Mouse (Mus musculus) forebrain, embryonic 14.5 days (tissue): ENCODE measurements around the gene Sypl2. TPM values are rescaled to one million over a fixed set of nuclear protein-coding genes. Genes with fewer than 3 reads are reported as not detected.
A peak's percentile ranks its signal among the peaks of the same experiment; 100 is the strongest.

Source experiments
- ATAC-seq: fragments of 200-750 bp; cut with Nextera tagmentation; 2 replicates; pipeline ENCODE4 v1.8.0; 2017; ENCODE audit warnings: mild to moderate bottlenecking, moderate library complexity
- DNase-seq: peaks from one replicate; pipeline ENCODE4 v3.0.0-alpha.2; 2015; ENCODE audit warnings: low spot score
- H3K27ac ChIP-seq: fragments of 300-500 bp; sonication (generic); 2 replicates; pipeline ENCODE4 v1.5.1; 2014; ENCODE audit warnings: low read depth, mild to moderate bottlenecking, control low read depth, low read length, moderate library complexity
- H3K27me3 ChIP-seq: fragments of 300-500 bp; sonication (generic); replicated peaks from 2 replicates; pipeline ENCODE4 v1.6.1; 2014; ENCODE audit warnings: low read length, control low read depth, mixed read lengths; ENCODE audit not compliant: control insufficient read depth, insufficient read depth
- H3K36me3 ChIP-seq: fragments of 300-500 bp; sonication (generic); 2 replicates; pipeline ENCODE4 v1.6.1; 2014; ENCODE audit warnings: low read length, control low read depth; ENCODE audit not compliant: control insufficient read depth, insufficient read depth
- H3K4me1 ChIP-seq: fragments of 300-500 bp; sonication (generic); 2 replicates; pipeline ENCODE4 v1.6.1; 2014; ENCODE audit warnings: antibody characterized with exemption, low read length, control low read depth; ENCODE audit not compliant: control insufficient read depth, insufficient read depth
- H3K4me2 ChIP-seq: fragments of 300-500 bp; sonication (generic); 2 replicates; pipeline ENCODE4 v1.6.1; 2014; ENCODE audit warnings: mild to moderate bottlenecking, control low read depth, low read length
- H3K4me3 ChIP-seq: fragments of 300-500 bp; sonication (generic); 2 replicates; pipeline ENCODE4 v1.5.1; 2014; ENCODE audit warnings: low read depth, low read length, control low read depth
- H3K9ac ChIP-seq: fragments of 300-500 bp; sonication (generic); 2 replicates; pipeline ENCODE4 v1.6.1; 2014; ENCODE audit warnings: mild to moderate bottlenecking, low read length, control low read depth, moderate library complexity
- H3K9me3 ChIP-seq: fragments of 300-500 bp; sonication (generic); replicated peaks from 2 replicates; pipeline ENCODE4 v1.6.1; 2016; ENCODE audit warnings: low read length, control low read depth, mixed read lengths; ENCODE audit not compliant: control insufficient read depth
- WGBS: fragments of 180-500 bp; shearing (Covaris S2); extraction: QIAGEN DNeasy Blood & Tissue Kit; methylation state at CpG from one replicate; pipeline ENCODE4 v1.1.7; 2014; 5-methylcytosine and 5-hydroxymethylcytosine counted together
- polyA plus RNA-seq: library from polyadenylated mRNA; unstranded; fragments of >200 nt; fragmentation: Nextera tagmentation; extraction: Ambion mirVana; gene quantifications from 2 replicates; pipeline ENCODE4 v1.2.1, GENCODE M21; 2014

Sypl2 gene
- polyA plus RNA-seq, 1 experiment from 2014 or later = 1.5 TPM

DNA sequence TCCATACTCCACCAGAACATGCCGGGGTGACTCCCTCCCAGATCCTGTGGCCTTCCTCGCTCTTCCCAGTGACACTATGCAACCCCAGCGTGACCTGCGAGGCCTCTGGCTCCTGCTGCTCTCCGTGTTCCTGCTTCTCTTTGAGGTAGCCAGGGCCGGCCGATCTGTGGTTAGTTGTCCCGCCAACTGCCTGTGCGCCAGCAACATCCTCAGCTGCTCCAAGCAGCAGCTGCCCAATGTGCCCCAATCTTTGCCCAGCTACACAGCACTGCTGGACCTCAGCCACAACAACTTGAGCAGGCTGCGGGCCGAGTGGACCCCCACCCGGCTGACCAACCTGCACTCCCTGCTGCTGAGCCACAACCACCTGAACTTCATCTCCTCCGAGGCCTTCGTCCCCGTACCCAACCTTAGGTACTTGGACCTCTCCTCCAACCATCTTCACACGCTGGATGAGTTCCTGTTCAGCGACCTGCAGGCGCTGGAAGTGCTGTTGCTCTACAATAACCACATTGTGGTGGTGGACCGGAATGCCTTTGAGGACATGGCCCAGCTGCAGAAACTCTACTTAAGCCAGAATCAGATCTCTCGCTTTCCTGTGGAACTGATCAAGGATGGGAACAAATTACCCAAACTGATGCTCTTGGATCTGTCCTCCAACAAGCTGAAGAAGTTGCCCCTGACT is 39.2 kb downstream of the Sypl2 start:
- no peak for DNase-seq
- peak overlapping the region; percentile 82 for H3K9ac ChIP-seq
- WGBS = 63% methylated on average over 20 of the region's 20 CpGs

GRCm38 (mm10) chr3:108186098-108187047 is 40.1 kb downstream of the Sypl2 start, which contains the start of gene Amigo1:
Amigo1 (plus strand) TSS chr3:108186335.
- peak within 1 kb of the TSS; percentile 60; the same call in 1 of the 2 replicates for H3K27ac ChIP-seq
- WGBS = under 1% methylated on average over 59 of the region's 100 CpGs

More for the DNA sequence above, 39.2 kb downstream of the Sypl2 start:
- Histone ChIP-seq H3K27ac (no peak overlapping the region), H3K4me2 (peak overlapping the region; percentile 83), H3K4me1 (0 out of 2 replicates have a peak, but pooled peaks cover 7% of the 10 kb centered on the region), H3K9me3 (no peaks in the 10 kb centered on the region), H3K36me3 (peaks cover 13% of the 10 kb centered on the region; the same call in 1 of the 2 replicates), H3K4me3 (peak overlapping the region; percentile 72), H3K27me3 (no peaks in the 10 kb centered on the region)
- peak; percentile 8; the same call in 1 of the 2 replicates for ATAC-seq

DNA sequence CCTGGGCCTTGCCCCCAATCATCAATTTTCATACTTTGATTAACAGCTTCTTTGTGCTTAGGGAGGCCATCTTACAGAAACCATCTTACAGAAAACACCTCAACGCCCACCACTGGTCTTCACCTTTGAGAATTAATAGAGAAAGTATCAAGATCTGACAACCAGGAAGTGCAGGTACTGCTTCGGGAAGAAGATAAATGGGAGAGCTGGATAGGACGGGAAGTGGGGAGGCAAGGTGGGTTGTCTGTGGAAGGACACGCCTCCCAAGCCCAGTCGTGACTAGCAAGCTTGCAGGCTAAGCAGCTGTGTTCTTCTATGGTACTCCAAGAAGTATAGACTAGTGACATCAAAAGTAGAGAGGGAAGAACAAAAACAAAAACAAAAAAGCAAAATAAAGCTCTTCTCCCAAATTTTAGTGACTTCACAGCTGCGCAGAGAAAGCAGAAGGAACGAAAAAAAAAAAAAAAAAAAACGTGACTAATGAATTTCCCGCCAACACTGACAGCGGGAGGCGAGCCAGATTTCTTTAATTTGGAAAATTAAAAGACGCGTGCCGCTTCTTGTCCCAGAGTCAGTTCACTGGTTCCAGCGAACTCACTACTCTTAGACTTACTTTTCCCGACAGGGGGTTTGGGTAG is 40.9 kb downstream of the Sypl2 start:
- Histone ChIP-seq H3K4me1 (0 out of 2 replicates have a peak, but pooled peaks cover 7% of the 10 kb centered on the region), H3K9me3 (no peaks in the 10 kb centered on the region), H3K4me3 (peak overlapping the region; percentile 72), H3K9ac (peak overlapping the region; percentile 82), H3K27ac (no peak overlapping the region), H3K27me3 (no peaks in the 10 kb centered on the region), H3K36me3 (peaks cover 5% of the 10 kb centered on the region; the same call in 1 of the 2 replicates), H3K4me2 (peak overlapping the region; percentile 83)
- WGBS = 3% methylated on average over 16 of the region's 16 CpGs
- DNase-seq (no peak), ATAC-seq (peak; percentile 44; the same call in 1 of the 2 replicates)

More at GRCm38 (mm10) chr3:108186098-108187047, 40.1 kb downstream of the Sypl2 start, which contains the start of gene Amigo1:
- DNase-seq (peak; percentile 64), ATAC-seq (peak; percentile 73)
- Histone ChIP-seq H3K9ac (peak within 1 kb of the TSS; percentile 82), H3K36me3 (peaks cover 10% of the 10 kb centered on the region; the same call in 1 of the 2 replicates), H3K4me3 (peak within 1 kb of the TSS; percentile 72), H3K4me2 (peak within 1 kb of the TSS; percentile 83), H3K9me3 (no peaks in the 10 kb centered on the region), H3K27me3 (no peaks in the 10 kb centered on the region), H3K4me1 (0 out of 2 replicates have a peak, but pooled peaks cover 7% of the 10 kb centered on the region)

DNA sequence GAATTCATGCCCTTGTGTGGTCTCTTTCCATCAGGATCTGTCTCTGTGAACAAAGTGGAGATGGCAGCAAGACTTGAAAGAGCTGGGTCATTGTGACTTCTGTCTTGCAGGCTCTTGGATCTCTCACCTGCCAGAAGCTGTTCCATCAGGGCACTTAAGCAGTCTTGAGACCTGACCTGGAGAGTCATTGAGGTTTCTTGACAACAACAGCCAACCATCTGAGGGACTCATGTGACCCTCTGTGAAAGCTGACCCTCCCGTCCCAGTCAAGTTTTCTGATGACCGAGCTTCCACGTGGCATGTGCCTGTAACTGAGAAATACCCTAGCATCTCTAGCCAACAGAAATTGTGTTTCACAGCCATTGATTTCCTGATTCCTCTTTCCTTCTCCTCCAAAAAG is 41.7 kb downstream of the Sypl2 start:
- ATAC-seq = no peak
- no peak overlapping the region for H3K4me2 ChIP-seq

GRCm38 (mm10) chr3:108180514-108180913 is 45.9 kb downstream of the Sypl2 start:
- H3K9ac ChIP-seq = no peak overlapping the region
- H3K36me3 ChIP-seq = no peaks in the 10 kb centered on the region
- DNase-seq = no peak
- peaks cover 3% of the 10 kb centered on the region for H3K4me1 ChIP-seq
- 14% methylated on average over 2 of the region's 2 CpGs for WGBS
- H3K4me2 ChIP-seq = no peak overlapping the region
- H3K27ac ChIP-seq = no peak overlapping the region
- H3K9me3 ChIP-seq = no peaks in the 10 kb centered on the region
- no peak overlapping the region for H3K4me3 ChIP-seq
- no peak for ATAC-seq
- H3K27me3 ChIP-seq = no peaks in the 10 kb centered on the region

More for the DNA sequence above, 41.7 kb downstream of the Sypl2 start:
- 88% methylated on average over 3 of the region's 3 CpGs for WGBS
- H3K4me1 ChIP-seq = 0 out of 2 replicates have a peak, but pooled peaks cover 7% of the 10 kb centered on the region
- no peaks in the 10 kb centered on the region for H3K27me3 ChIP-seq
- H3K9ac ChIP-seq = no peak overlapping the region
- no peak overlapping the region for H3K27ac ChIP-seq
- no peak for DNase-seq
- no peaks in the 10 kb centered on the region for H3K9me3 ChIP-seq
- peaks cover 5% of the 10 kb centered on the region; the same call in 1 of the 2 replicates for H3K36me3 ChIP-seq
- no peak overlapping the region for H3K4me3 ChIP-seq

DNA sequence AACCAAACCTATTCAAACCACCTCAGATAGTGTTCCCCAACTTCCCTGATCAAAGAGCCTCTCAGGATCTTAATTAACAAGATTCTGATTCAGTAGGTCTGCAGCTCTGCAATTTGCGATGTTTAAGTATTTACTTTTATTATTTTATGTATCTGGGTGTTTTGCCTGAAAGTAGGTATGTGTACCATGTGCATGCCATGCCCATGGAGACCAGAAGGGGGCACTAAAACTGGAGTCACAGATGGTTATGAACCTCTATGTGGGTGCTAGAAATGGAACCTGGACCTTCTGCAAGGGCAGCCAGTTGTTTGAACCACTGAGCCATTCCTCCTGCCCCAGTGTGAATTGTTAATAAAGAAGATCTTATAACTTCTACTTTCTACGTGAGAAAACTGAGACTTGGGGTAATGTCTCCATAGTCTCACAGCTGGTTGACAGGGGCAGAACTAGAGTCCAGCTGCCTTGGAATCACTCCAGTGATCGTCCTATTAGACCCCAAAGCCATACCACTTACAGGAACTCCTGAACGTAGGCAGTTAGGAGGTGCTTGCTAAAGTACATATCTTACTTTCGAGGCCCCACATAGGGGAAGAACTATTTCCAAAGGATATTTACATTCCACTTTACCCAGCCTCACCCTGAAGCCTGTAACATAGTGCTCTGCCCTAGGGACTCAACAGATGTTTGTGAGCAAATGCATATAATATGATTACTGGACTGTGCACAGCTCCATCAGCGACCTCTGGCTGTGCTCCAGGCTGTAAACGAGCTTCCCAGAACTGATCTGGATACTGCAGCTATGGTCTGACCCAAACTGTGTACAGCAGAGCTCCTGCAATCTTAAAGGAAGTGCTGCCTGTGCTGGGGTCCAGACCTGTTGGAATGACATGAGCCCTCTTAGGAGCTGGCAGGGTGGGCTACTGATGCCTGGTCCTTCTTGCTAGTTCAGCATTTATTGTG is 47.4 kb downstream of the Sypl2 start:
- ATAC-seq (no peak), DNase-seq (no peak)
- no peaks in the 10 kb centered on the region for H3K36me3 ChIP-seq
- H3K9me3 ChIP-seq = no peaks in the 10 kb centered on the region
- no peaks in the 10 kb centered on the region for H3K27me3 ChIP-seq
- no peak overlapping the region for H3K27ac ChIP-seq
- H3K9ac ChIP-seq = no peak overlapping the region
- WGBS = 77% methylated on average over 7 of the region's 7 CpGs
- H3K4me1 ChIP-seq = peaks cover 15% of the 10 kb centered on the region
- H3K4me2 ChIP-seq = no peak overlapping the region
- H3K4me3 ChIP-seq = no peak overlapping the region

DNA sequence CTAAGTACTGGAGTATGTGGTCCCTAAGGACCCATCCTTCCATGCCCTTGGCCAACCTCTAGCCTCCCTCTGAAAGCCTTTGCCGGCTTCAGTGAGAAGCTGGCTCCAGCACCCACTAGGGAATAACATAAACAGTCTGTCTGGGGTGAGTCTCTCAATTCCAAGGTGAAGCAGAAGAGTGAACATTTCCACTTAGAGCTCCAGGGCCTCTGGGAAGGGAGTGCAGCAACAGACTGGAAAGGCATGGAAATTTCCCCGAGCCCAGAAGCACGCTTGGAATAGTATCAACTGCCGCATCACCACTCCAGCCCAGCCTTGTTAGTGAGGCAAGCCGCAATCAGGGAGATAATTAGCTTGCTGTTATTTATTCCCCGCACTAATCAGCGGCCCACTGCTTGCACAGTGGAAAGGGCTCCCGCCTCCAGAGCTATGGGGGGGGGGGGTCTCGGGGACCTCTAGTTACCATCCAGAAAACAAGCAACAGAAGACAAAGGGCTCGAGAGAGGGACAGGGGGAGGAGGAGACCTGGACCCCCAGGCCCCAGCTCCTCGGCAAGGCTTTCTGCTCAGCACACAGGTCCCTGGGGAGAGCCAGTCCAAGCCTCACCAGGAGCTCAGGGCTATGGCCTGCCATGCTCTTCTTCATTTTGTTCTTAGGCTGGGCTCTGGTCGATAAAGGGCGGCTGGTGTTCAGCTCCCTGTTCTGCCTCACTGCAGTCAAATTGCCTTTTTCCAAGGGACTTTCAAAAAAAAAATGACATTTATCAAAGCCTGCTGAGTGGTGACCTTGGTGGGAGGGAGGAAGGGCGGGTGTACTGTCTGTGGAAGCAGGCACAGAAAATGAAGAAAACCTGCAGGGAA is 51.5 kb downstream of the Sypl2 start:
- H3K4me1 ChIP-seq = peaks cover 17% of the 10 kb centered on the region
- H3K27ac ChIP-seq = peak overlapping the region; percentile 78
- ATAC-seq (peak; percentile 96), DNase-seq (peak; percentile 95)
- 10% methylated on average over 14 of the region's 14 CpGs for WGBS
- no peak overlapping the region for H3K4me3 ChIP-seq
- H3K9ac ChIP-seq = peak overlapping the region; percentile 40; the same call in 1 of the 2 replicates
- H3K36me3 ChIP-seq = no peaks in the 10 kb centered on the region
- H3K27me3 ChIP-seq = no peaks in the 10 kb centered on the region
- peak overlapping the region; percentile 15; the same call in 1 of the 2 replicates for H3K4me2 ChIP-seq
- H3K9me3 ChIP-seq = no peaks in the 10 kb centered on the region
